Mouse (Mus musculus): ENCODE data around the gene Acy3. TPM values are rescaled to one million over a fixed set of nuclear protein-coding genes. Genes with fewer than 3 reads are reported as not detected.
"Not testable (repeated sequence)": the region's sequence is repeated elsewhere in the genome, so short reads cannot be mapped to it uniquely, and the experiment has no call there.

Acy3 gene
- total RNA-seq, 2 experiments from 2014 or later: 32.3 to 36.8 TPM

GRCm38 (mm10) chr19:4037154-4037787, 50.9 kb downstream of the Acy3 start:
- DNase-seq (ENCODE audit: low spot score in 2 of 2): not testable (repeated sequence)

GRCm38 (mm10) chr19:4037788-4038232, 51.4 kb downstream of the Acy3 start, which contains the start of gene Gstp1:
TSS of gene Gstp1 (minus strand) at chr19:4037985.
- DNase-seq (ENCODE audit: low spot score in 2 of 2): peak; percentile 63 to 76

Other genes with a start within 250 kb of the Acy3 start
- 10 to 100 TPM; 69.7 to 70.8 TPM for gene Kmt5b, start 219.1 kb upstream of the Acy3 start, total RNA-seq (2021)
- 10 to 100 TPM; 63.5 to 70.5 TPM for gene Chka, start 134.8 kb upstream of the Acy3 start, total RNA-seq (2021)
- 10 to 100 TPM; 80.5 to 91.9 TPM for gene Tcirg1, start 79.4 kb upstream of the Acy3 start, total RNA-seq (2021)
- gene Ndufs8, start 73.8 kb upstream of the Acy3 start, total RNA-seq (2021): 100 to 1,000 TPM; 205 to 212 TPM
- gene Aldh3b1, start 56.8 kb upstream of the Acy3 start, total RNA-seq (2021): 100 to 1,000 TPM; 117 to 121 TPM
- 10 to 100 TPM; 53.9 to 60.7 TPM for gene Unc93b1, start 51.4 kb upstream of the Acy3 start, total RNA-seq (2021)
- under 1 TPM; 0.67 to 0.87 TPM for gene Aldh3b3, start 27.9 kb upstream of the Acy3 start, total RNA-seq (2021)
- 1 to 10 TPM; 7.5 to 8.4 TPM for gene Aldh3b2, start 14.2 kb upstream of the Acy3 start, total RNA-seq (2021)
- gene Tbx10, start 6.2 kb downstream of the Acy3 start, total RNA-seq (2021): under 1 TPM in 1 of 2 experiments, not detected in 1; 0.34 TPM
- gene Nudt8, start 14.0 kb downstream of the Acy3 start, total RNA-seq (2021): 10 to 100 TPM; 21.7 to 21.9 TPM
- gene Gm49405, start 14.1 kb downstream of the Acy3 start, total RNA-seq (2021): 1 to 10 TPM; 1.7 to 1.8 TPM
- gene Doc2g, start 16.7 kb downstream of the Acy3 start, total RNA-seq (2021): 1 to 10 TPM; 2.4 to 2.6 TPM
- 100 to 1,000 TPM; 253 to 283 TPM for gene Ndufv1, start 26.2 kb downstream of the Acy3 start, total RNA-seq (2021)
- 100 to 1,000 TPM; 258 to 283 TPM for gene Gstp1, start 51.4 kb downstream of the Acy3 start, total RNA-seq (2021)
- gene Gstp2, start 59.5 kb downstream of the Acy3 start, total RNA-seq (2021): 10 to 100 TPM; 52.6 to 68.8 TPM
- 10 to 100 TPM in 1 of 2 experiments, 1 to 10 TPM in 1; 1.9 to 37.5 TPM for gene Gstp3, start 73.0 kb downstream of the Acy3 start, total RNA-seq (2021)
- gene Cabp2, start 95.0 kb downstream of the Acy3 start, total RNA-seq (2021): 1 to 10 TPM in 1 of 2 experiments, not detected in 1; 1.2 TPM
- 10 to 100 TPM; 45.8 to 47.3 TPM for gene Cdk2ap2, start 110.6 kb downstream of the Acy3 start, total RNA-seq (2021)
- 10 to 100 TPM; 51.6 to 65.0 TPM for gene Pitpnm1, start 113.4 kb downstream of the Acy3 start, total RNA-seq (2021)
- 10 to 100 TPM; 86.1 to 88.5 TPM for gene Aip, start 139.3 kb downstream of the Acy3 start, total RNA-seq (2021)
- gene Gpr152, start 153.2 kb downstream of the Acy3 start, total RNA-seq (2021): under 1 TPM; 0.08 to 0.14 TPM
- under 1 TPM in 1 of 2 experiments, not detected in 1; 0.20 TPM for gene Cabp4, start 157.5 kb downstream of the Acy3 start, total RNA-seq (2021)
- gene Coro1b, start 162.0 kb downstream of the Acy3 start, total RNA-seq (2021): 100 to 1,000 TPM; 192 to 203 TPM
- gene Ptprcap, start 167.0 kb downstream of the Acy3 start, total RNA-seq (2021): 1 to 10 TPM; 5.1 to 5.2 TPM
- 10 to 100 TPM; 46.6 to 50.0 TPM for gene Rps6kb2, start 176.8 kb downstream of the Acy3 start, total RNA-seq (2021)
- gene Carns1, start 188.9 kb downstream of the Acy3 start, total RNA-seq (2021): 1 to 10 TPM; 5.5 to 7.3 TPM
- 1 to 10 TPM; 3.2 to 4.3 TPM for gene Tbc1d10c, start 204.7 kb downstream of the Acy3 start, total RNA-seq (2021)
- 100 to 1,000 TPM; 464 to 467 TPM for gene Ppp1ca, start 205.5 kb downstream of the Acy3 start, total RNA-seq (2021)
- gene Rad9a, start 215.1 kb downstream of the Acy3 start, total RNA-seq (2021): 10 to 100 TPM; 14.7 to 16.2 TPM
- 10 to 100 TPM; 10.0 to 10.7 TPM for gene Clcf1, start 227.7 kb downstream of the Acy3 start, total RNA-seq (2021)
- gene AC109138.7, start 227.8 kb downstream of the Acy3 start, total RNA-seq (2021): not detected
- gene Pold4, start 245.3 kb downstream of the Acy3 start, total RNA-seq (2021): 10 to 100 TPM; 32.7 to 34.3 TPM

All from adrenal gland, postnatal 4 days (tissue).